Mouse (Mus musculus) left cerebral cortex, adult 8-10 months (tissue): Measurements from ENCODE around the gene Clec4b1. TPM values are rescaled to one million over a fixed set of nuclear protein-coding genes. Genes with fewer than 3 reads are reported as not detected.
"Not testable (repeated sequence)": the region's sequence is repeated elsewhere in the genome, so short reads cannot be mapped to it uniquely, and the experiment has no call there.

ENCODE experiments used
- DNase-seq, 2 experiments: peaks; one replicate each; pipeline ENCODE4 v3.0.0; 2022; ENCODE audit warnings: low spot score in 2 of 2
- total RNA-seq, 4 experiments: library from RNA; stranded (reverse); gene quantifications; 2 replicates each; pipeline ENCODE4 v1.2.4; 2022

Clec4b1 gene
- total RNA-seq, result not detected

GRCm38 (mm10) chr6:123049742-123050372 is at the start of gene Clec4b1:
Clec4b1 (plus strand) TSS chr6:123049962.
- DNase-seq, result no peak

DNA sequence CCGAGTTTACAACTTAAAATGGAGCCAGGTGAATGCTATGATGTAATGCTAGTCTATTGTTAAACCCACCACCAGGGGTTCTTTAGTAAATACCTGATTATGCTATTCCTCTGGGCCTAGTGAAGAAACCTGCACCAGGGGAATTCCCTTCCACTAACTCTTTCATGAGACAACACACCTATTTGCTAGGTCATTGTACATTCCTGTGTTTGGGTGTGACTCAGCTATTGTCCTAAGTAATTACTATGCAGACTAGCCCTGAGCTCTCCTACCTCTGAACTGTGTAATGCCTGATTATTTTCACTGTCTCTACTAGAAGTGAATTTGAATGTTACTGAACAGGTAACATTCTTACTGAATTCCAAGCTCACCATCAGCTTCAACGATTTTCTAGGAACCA is 45.1 kb upstream of the Clec4b1 start:
- not testable (repeated sequence) for DNase-seq

DNA sequence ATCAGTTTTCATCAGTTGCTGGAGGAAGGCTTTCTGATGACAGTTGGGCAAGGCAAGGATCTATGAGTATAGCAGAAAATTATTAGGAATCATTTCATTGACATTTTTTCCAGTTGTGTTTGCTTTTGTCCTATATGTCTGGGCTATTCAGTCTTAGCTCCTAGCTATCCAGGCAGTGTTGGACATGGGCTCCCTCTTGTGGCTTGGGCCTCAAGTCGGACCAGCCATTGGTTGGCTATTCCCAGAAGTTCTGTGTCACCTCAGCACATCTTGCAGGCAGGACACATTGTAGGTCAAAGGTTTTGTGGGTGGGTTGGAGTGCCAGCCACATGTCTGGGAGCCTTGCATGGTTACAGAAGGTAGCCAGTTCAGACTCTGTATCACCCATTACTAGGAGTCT is 44.2 kb upstream of the Clec4b1 start:
- DNase-seq, result no peak

GRCm38 (mm10) chr6:123095125-123095843 is 45.5 kb downstream of the Clec4b1 start:
- DNase-seq, result no peak

GRCm38 (mm10) chr6:123106128-123106527 is 56.4 kb downstream of the Clec4b1 start, which contains the start of gene Clec4a2:
Clec4a2 (plus strand) TSS chr6:123106428.
- not testable (repeated sequence) for DNase-seq

Other genes with a start within 250 kb of the Clec4b1 start
- gene Slc2a3, start 248.3 kb upstream of the Clec4b1 start, total RNA-seq, result 100 to 1,000 TPM in 3 of 4 experiments, 10 to 100 TPM in 1; 95.5 to 112 (median 107) TPM
- gene Foxj2, start 230.0 kb upstream of the Clec4b1 start, total RNA-seq, result 10 to 100 TPM; 27.5 to 28.4 (median 28.0) TPM
- 1 to 10 TPM in 3 of 4 experiments, under 1 TPM in 1; 0.78 to 6.1 (median 2.8) TPM for gene C3ar1, start 193.8 kb upstream of the Clec4b1 start, total RNA-seq
- 100 to 1,000 TPM; 179 to 215 (median 196) TPM for gene Necap1, start 175.5 kb upstream of the Clec4b1 start, total RNA-seq
- gene Clec4a1, start 128.1 kb upstream of the Clec4b1 start, total RNA-seq, result under 1 TPM; 0.23 to 0.71 (median 0.27) TPM
- 1 to 10 TPM; 1.1 to 2.9 (median 1.5) TPM for gene Clec4a3, start 97.4 kb upstream of the Clec4b1 start, total RNA-seq
- gene Clec4a4, start 59.6 kb upstream of the Clec4b1 start, total RNA-seq, result not detected
- 1 to 10 TPM; 1.0 to 2.5 (median 2.0) TPM for gene Clec4a2, start 56.5 kb downstream of the Clec4b1 start, total RNA-seq
- not detected for gene Clec4b2, start 122.9 kb downstream of the Clec4b1 start, total RNA-seq
- gene Clec4n, start 179.9 kb downstream of the Clec4b1 start, total RNA-seq, result not detected
- not detected for gene Clec4d, start 212.1 kb downstream of the Clec4b1 start, total RNA-seq
- not detected for gene Clec4e, start 239.9 kb downstream of the Clec4b1 start, total RNA-seq